Comparison of ENCODE assay signal across 11 mouse cellular contexts in the genomic region with DNA sequence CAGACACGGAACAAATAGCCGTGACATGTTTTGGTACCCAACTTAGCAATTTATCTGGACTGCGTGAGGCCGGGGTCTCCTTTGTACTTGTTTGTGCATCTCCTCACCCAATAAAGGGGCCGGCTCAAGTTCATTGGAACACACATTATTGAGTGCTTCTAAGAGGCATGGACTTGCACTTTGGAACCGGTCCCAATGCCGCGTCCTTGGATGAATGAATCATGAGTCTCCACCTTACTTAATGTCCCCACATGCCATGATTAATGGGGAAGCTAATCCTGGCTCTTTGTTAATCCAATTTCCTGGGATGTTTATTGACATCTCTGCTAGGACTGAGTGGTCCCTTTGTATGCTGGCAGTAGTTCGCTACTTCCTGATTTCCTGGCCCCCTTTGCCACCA.
DNase-seq lines count a peak whose midpoint lies in the region; ATAC-seq and TF ChIP-seq lines count a peak whose summit lies in the region.
"Had no signal": no experiment of that assay in that cellular context is flagged by ENCODE, and none has a peak within 500 bp of the region (broad histone marks: within the 10 kb centered on the region; RNA-seq: fewer than 3 reads in every experiment).

No protein-coding gene starts in this region.

- peaks cover 12% of the 10 kb centered on the region; the same call in 1 of the 2 replicates for H3K4me1 ChIP-seq in forebrain, embryonic 12.5 days
- peaks cover 14% of the 10 kb centered on the region for H3K4me1 ChIP-seq in midbrain, postnatal 0 days (ENCODE audit: insufficient read depth, low read length)
- H3K4me1 ChIP-seq: embryonic facial prominence, embryonic 12.5 days had no signal

- no peak overlapping the region for H3K4me3 ChIP-seq in forebrain, embryonic 12.5 days (replicated peaks)
- no peak overlapping the region for H3K4me3 ChIP-seq in midbrain, postnatal 0 days (ENCODE audit: low read depth, low read length)
- H3K4me3 ChIP-seq: embryonic facial prominence, embryonic 12.5 days had no signal

- H3K4me2 ChIP-seq in forebrain, embryonic 12.5 days, result no peak overlapping the region
- H3K4me2 ChIP-seq in midbrain, postnatal 0 days (ENCODE audit: low read depth, low read length, poor library complexity, severe bottlenecking), result no peak overlapping the region
- H3K4me2 ChIP-seq: embryonic facial prominence, embryonic 12.5 days had no signal

- H3K27ac ChIP-seq in forebrain, embryonic 12.5 days, result no peak overlapping the region
- H3K27ac ChIP-seq in midbrain, postnatal 0 days (ENCODE audit: low read depth, low read length), result no peak overlapping the region
- H3K27ac ChIP-seq: embryonic facial prominence, embryonic 12.5 days had no signal

- no peaks in the 10 kb centered on the region for H3K36me3 ChIP-seq in forebrain, embryonic 12.5 days (replicated peaks)
- H3K36me3 ChIP-seq in midbrain, postnatal 0 days (ENCODE audit: insufficient read depth, low read length), result no peaks in the 10 kb centered on the region
- H3K36me3 ChIP-seq: embryonic facial prominence, embryonic 12.5 days had no signal

- H3K27me3 ChIP-seq in forebrain, embryonic 12.5 days, result no peaks in the 10 kb centered on the region
- no peaks in the 10 kb centered on the region for H3K27me3 ChIP-seq in midbrain, postnatal 0 days (ENCODE audit: insufficient read depth, low read length)
- H3K27me3 ChIP-seq: embryonic facial prominence, embryonic 12.5 days had no signal

- TF ChIP-seq CTCF in midbrain, postnatal 0 days (IDR thresholded peaks at IDR 0.05), result no peak

- no peak overlapping the region for H3K9ac ChIP-seq in forebrain, embryonic 12.5 days
- H3K9ac ChIP-seq in midbrain, postnatal 0 days (replicated peaks; ENCODE audit: low read length, poor library complexity, severe bottlenecking), result no peak overlapping the region
- H3K9ac ChIP-seq: embryonic facial prominence, embryonic 12.5 days; liver, postnatal 0 days had no signal

- DNase-seq in cerebellum, postnatal 10 days, result peak; percentile 40 to 45
- no peak for DNase-seq in cerebellum, postnatal 36 days
- DNase-seq in NIH3T3 (ENCODE audit: low read depth), result peak; percentile 17
- peak; percentile 53 for DNase-seq in midbrain, postnatal 0 days (ENCODE audit: low spot score)
- DNase-seq in liver, result no peak
- no peak for DNase-seq in gastrocnemius, postnatal 4 days (ENCODE audit: low spot score in 2 of 2)
- DNase-seq in thymus, adult 18-20 months, result no peak
- DNase-seq: kidney, adult 2 months; liver, postnatal 0 days had no signal

- WGBS in forebrain, embryonic 12.5 days, result 56% methylated on average over 9 of the region's 9 CpGs
- WGBS in midbrain, postnatal 0 days, result 50% methylated on average over 9 of the region's 9 CpGs

- peak; percentile 33; the same call in 1 of the 2 replicates for ATAC-seq in forebrain, embryonic 12.5 days (ENCODE audit: low FRiP score)
- ATAC-seq in midbrain, postnatal 0 days (ENCODE audit: low FRiP score), result no peak
- ATAC-seq: liver, postnatal 0 days had no signal

- H3K9me3 ChIP-seq in forebrain, embryonic 12.5 days, result no peaks in the 10 kb centered on the region
- no peaks in the 10 kb centered on the region for H3K9me3 ChIP-seq in midbrain, postnatal 0 days (ENCODE audit: low read length)
- H3K9me3 ChIP-seq: embryonic facial prominence, embryonic 12.5 days had no signal

Comparison
In these comparisons a context has a peak if more than half of its experiments do, and no peak if none do; other contexts are left out.
1. DNase-seq: peak in cerebellum, postnatal 10 days (2 of 2), NIH3T3 (single experiment) and midbrain, postnatal 0 days (single experiment); none in cerebellum, postnatal 36 days (0 of 2), liver (single experiment), gastrocnemius, postnatal 4 days (0 of 2) and thymus, adult 18-20 months (0 of 2).